ENCODE assay signal across 43 mouse cellular contexts in the genomic region with DNA sequence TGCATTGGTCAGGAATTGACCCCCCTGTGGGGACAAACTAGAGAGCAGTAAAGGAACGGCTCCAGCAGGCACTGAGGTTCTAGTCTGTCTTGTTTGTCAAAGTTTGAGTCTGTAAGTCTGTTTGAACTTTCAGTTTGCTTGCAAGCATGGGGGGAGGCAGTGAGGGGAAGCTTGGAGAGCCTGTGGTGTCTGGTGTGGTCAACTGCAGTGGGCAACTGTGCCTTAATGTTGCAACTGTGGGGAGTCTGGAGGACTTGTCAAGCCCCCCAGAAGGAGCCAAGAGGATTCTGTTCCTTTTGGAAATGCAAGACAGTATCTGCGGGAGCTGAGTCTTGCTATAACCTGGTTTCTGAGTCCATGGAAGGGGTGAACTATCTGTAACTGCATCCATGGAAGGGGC. TPM values are rescaled to one million over a fixed set of nuclear protein-coding genes. Genes with fewer than 3 reads are reported as not detected.
"Had no signal": no experiment of that assay in that cellular context is flagged by ENCODE, and none has a peak within 500 bp of the region (broad histone marks: within the 10 kb centered on the region; RNA-seq: fewer than 3 reads in every experiment).

No protein-coding gene starts in this region.

- ATAC-seq: liver, embryonic 12.5 days; liver, postnatal 0 days; lung, postnatal 0 days; midbrain, embryonic 13.5 days; midbrain, embryonic 15.5 days; midbrain, embryonic 16.5 days had no signal

- H3K4me1 ChIP-seq: limb, embryonic 12.5 days; limb, embryonic 13.5 days; limb, embryonic 15.5 days; liver, embryonic 12.5 days; liver, embryonic 15.5 days; lung, embryonic 15.5 days; midbrain, embryonic 12.5 days; midbrain, embryonic 13.5 days; midbrain, embryonic 15.5 days; neural tube, embryonic 12.5 days had no signal

- H3K36me3 ChIP-seq: limb, embryonic 12.5 days; limb, embryonic 13.5 days; limb, embryonic 15.5 days; liver, embryonic 12.5 days; liver, embryonic 13.5 days; liver, embryonic 15.5 days; lung, embryonic 15.5 days; midbrain, embryonic 10.5 days; midbrain, embryonic 12.5 days; midbrain, embryonic 13.5 days; midbrain, embryonic 15.5 days; neural tube, embryonic 12.5 days had no signal

- H3K27ac ChIP-seq: left cerebral cortex, adult 2 months; limb, embryonic 12.5 days; limb, embryonic 13.5 days; limb, embryonic 15.5 days; liver, embryonic 12.5 days; liver, embryonic 13.5 days; liver, embryonic 14.5 days; liver, embryonic 15.5 days; lung, embryonic 15.5 days; macrophage; midbrain, embryonic 10.5 days; midbrain, embryonic 12.5 days; midbrain, embryonic 13.5 days; midbrain, embryonic 15.5 days; neural tube, embryonic 12.5 days had no signal

- H3K4me2 ChIP-seq: limb, embryonic 12.5 days; limb, embryonic 13.5 days; limb, embryonic 15.5 days; liver, embryonic 11.5 days; liver, embryonic 12.5 days; liver, embryonic 13.5 days; liver, embryonic 15.5 days; lung, embryonic 14.5 days; lung, embryonic 15.5 days; midbrain, embryonic 11.5 days; midbrain, embryonic 12.5 days; midbrain, embryonic 13.5 days; midbrain, embryonic 15.5 days; neural tube, embryonic 12.5 days had no signal

- DNase-seq: left cerebral cortex, postnatal 4 days; liver; liver, embryonic 13.5 days; liver, postnatal 0 days; lung, adult 18-20 months; lung, adult 2 months; lung, embryonic 14.5 days; lung, postnatal 10 days; lung, postnatal 14 days; lung, postnatal 36 days; lung, postnatal 4 days; midbrain, embryonic 14.5 days had no signal

- H3K9ac ChIP-seq: limb, embryonic 12.5 days; limb, embryonic 13.5 days; limb, embryonic 15.5 days; liver, embryonic 12.5 days; liver, embryonic 13.5 days; liver, embryonic 14.5 days; liver, embryonic 15.5 days; liver, postnatal 0 days; lung, embryonic 14.5 days; lung, embryonic 15.5 days; midbrain, embryonic 12.5 days; midbrain, embryonic 13.5 days; midbrain, embryonic 15.5 days; neural tube, embryonic 12.5 days had no signal

- H3K9me3 ChIP-seq: limb, embryonic 12.5 days; limb, embryonic 13.5 days; limb, embryonic 15.5 days; liver, embryonic 12.5 days; liver, embryonic 13.5 days; liver, embryonic 15.5 days; lung, embryonic 15.5 days; megakaryocyte, embryonic 14.5 days; midbrain, embryonic 10.5 days; midbrain, embryonic 12.5 days; midbrain, embryonic 13.5 days; midbrain, embryonic 15.5 days; neural tube, embryonic 12.5 days had no signal

- H3K27me3 ChIP-seq: limb, embryonic 12.5 days; limb, embryonic 13.5 days; limb, embryonic 15.5 days; liver, embryonic 12.5 days; liver, embryonic 13.5 days; liver, embryonic 15.5 days; lung, embryonic 15.5 days; midbrain, embryonic 12.5 days; midbrain, embryonic 13.5 days; midbrain, embryonic 15.5 days; neural tube, embryonic 12.5 days had no signal

- H3K4me3 ChIP-seq: left cerebral cortex, adult 2 months; limb, embryonic 12.5 days; limb, embryonic 13.5 days; limb, embryonic 15.5 days; liver, embryonic 12.5 days; liver, embryonic 13.5 days; liver, embryonic 15.5 days; lung, embryonic 15.5 days; megakaryocyte, embryonic 14.5 days; midbrain, embryonic 10.5 days; midbrain, embryonic 12.5 days; midbrain, embryonic 13.5 days; midbrain, embryonic 15.5 days; neural tube, embryonic 12.5 days had no signal

RNA-seq across cellular contexts. Expression of a gene that starts 4.3 kb away (rescaled TPM):
- total RNA-seq: left cerebral cortex, adult 2 months; left cerebral cortex, adult 8-10 months; left cerebral cortex, postnatal 10 days; left cerebral cortex, postnatal 14 days; left cerebral cortex, postnatal 25 days; left cerebral cortex, postnatal 36 days; liver, adult 2 months; megakaryocyte, adult 5-6 weeks; megakaryocyte-erythroid progenitor cell, adult 5-6 weeks; monocyte, adult 5-6 weeks had no signal
- polyA plus RNA-seq: limb, embryonic 12.5 days; limb, embryonic 13.5 days; liver, adult 2 months; liver, embryonic 11.5 days; liver, embryonic 12.5 days; liver, embryonic 13.5 days; liver, embryonic 15.5 days; liver, embryonic 16.5 days; liver, postnatal 0 days; lung, embryonic 14.5 days; lung, embryonic 15.5 days; lung, embryonic 16.5 days; lung, postnatal 0 days; macrophage; midbrain, embryonic 10.5 days; midbrain, embryonic 11.5 days; midbrain, embryonic 12.5 days; midbrain, embryonic 13.5 days; midbrain, embryonic 14.5 days; midbrain, embryonic 15.5 days; midbrain, embryonic 16.5 days; neural tube, embryonic 11.5 days; neural tube, embryonic 12.5 days had no signal
